Mouse (Mus musculus): ENCODE data around the gene Car11.

Gene Car11

DNA sequence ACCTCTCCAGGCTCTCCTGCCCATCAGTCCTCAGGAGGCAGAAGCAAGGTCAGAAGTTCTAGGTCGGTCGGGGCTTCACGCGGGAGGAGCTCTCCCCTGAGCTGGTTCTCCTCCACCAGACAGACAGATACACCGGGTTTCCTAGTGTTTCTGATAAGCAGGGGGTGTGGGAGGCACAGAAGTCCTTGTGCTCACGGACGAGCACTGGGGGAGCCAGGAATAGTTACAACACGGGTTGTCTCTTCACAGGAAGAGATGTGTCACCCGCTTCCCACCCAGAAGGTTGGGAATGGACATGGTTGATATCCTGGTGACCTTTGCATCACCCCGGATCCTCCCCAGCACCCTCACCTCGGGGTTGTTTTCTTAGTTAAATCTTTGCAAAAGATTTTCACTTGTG, 9.8 kb upstream of the Car11 start:
- no peak for DNase-seq (ENCODE audit: extremely low read depth, low read depth)

DNA sequence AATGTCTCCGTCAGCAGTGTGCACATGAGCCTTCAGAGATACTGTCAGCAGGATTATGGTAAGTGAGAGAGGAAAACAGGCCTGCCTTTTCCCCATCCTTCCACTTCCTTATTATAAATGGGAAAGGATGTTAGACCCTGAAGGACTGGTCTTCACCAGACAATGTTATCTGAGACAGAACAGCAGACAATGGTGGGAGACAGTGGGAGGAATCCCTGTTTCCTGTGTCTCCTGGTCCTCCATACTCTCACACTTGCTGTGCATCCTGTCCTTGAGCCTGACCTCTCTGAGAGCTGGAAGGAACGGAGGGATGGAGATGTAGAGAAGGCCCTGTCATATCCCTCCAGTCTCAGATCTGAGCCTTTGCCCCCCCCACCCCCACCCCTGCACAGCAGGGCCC, 7.3 kb upstream of the Car11 start:
- no peak for DNase-seq (ENCODE audit: extremely low read depth, low read depth)

DNA sequence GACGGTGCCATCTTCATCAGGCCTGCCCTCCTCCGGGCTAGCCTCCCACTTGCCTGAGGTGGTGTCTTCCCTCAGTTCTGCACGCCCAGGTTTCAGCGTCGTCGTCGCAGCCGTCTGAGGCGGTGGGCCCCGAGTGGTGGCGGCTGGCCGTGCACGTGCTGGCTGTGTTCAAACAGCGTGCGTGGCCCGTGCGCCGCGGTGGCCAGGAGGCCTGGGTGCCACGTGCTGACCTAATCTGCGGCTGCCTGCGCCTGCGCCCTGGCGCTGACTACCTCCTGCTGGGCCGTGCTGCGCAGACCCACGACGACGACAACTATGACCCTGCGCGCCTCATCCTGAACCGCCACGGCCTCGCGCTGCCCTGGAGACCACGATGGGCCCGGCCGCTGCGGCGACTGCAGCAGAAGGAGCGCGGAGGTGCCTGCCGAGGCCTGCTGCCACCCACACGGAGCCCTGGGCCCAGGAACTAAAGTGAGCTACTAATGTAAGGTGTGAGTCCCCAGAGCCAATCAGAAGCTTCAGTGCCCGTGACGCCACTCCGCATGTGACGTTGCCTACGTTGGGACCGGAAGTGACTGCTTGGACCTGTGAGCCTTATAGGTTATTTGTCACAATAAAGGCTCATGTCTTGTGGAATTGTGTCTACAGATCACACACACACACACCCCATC, 5.6 kb upstream of the Car11 start, which contains the start of gene Sec1:
Gene Sec1 (minus strand): TSS at position 482 of the 671 bp plus-strand sequence.
- DNase-seq (ENCODE audit: extremely low read depth, low read depth): no peak

DNA sequence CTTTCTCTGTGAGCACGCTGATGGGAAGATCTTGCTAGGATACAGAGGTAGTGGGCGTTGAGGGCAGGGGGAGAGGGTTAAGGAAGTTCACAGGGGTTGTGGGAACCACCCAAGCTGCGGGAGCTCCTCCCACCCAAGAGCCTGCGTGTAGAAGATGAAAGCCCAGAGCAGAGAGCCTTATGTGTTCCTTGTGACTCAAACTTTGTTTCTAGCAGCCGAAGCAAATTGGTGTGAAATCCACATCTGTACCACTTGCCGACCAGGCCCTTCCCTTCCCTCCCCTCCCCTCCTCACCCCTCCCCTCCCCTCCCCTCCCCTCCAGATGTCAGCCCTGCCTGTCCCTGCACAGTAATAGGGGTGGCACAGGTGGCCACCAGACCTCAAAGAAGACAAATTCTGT, 4.5 kb upstream of the Car11 start:
- no peak for DNase-seq (ENCODE audit: extremely low read depth, low read depth)

DNA sequence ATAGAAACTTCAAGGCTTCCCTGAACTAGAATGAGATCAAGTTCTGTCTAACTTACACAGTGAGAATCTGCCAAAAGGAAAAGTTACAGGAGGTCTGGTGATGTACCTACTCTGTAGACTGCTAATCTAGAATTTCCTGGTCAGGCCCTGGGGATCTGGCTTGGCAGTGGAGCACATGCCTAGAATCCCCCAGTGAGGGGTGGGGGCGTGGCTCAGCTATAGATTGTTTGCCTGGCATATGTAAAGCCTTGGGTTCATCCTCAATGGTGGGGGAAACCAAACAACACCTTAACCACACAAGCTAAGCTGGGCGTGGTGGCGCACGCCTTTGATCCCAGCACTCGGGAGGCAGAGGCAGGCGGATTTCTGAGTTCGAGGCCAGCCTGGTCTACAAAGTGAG, 1.7 kb upstream of the Car11 start:
- DNase-seq (ENCODE audit: extremely low read depth, low read depth): no peak

DNA sequence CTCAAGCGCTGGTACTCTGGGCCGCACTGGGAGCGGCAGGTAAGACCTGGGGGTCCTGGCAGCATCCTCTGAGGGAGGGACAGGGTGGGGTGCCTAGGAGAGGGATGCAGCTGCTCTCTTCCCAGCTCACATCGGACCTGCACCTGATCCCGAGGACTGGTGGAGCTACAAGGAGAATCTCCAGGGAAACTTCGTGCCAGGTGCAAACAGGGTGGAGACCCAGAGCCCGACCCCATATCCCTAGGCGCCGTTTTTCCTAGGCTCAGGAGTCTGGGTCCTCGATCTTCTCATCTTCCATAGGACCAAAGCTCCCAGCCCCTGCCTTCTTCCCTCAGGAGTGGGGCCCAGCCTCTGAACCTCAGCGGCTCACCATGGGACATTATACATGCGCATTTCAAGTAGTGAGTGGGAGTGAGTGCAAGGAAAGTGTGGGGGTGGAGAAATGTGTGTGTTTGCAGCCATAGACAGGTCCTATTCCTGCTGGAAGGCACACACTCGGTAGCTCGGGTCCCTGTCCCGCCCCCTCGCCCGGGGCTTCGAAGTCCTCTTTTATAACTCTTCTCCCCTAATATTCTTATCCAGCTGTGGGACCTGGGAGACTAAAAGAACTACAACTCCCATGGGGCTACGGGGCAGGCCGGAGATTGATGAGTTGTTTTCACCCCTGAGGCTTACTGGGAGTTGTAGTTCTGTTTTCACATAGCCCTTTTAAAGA, 815 bp downstream of the Car11 start:
- DNase-seq (ENCODE audit: extremely low read depth, low read depth): peak; percentile 63

DNA sequence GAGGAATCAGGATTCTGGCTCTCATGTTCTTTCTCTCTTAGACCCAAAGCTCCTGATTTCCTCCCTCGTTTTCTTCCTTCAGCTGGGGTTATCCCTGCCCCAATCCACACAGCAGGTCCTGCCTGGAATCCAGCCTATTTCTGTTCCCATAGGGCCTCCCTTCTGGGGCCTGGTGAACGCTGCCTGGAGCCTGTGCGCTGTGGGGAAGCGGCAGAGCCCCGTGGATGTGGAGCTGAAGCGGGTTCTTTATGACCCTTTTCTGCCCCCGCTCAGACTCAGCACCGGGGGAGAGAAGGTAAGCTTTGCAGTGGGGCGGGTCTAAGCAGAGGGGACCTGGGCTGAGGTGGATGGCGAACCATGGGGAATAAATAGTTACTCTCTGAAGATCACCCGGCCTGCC, 1.4 kb downstream of the Car11 start:
- no peak for DNase-seq (ENCODE audit: extremely low read depth, low read depth)

DNA sequence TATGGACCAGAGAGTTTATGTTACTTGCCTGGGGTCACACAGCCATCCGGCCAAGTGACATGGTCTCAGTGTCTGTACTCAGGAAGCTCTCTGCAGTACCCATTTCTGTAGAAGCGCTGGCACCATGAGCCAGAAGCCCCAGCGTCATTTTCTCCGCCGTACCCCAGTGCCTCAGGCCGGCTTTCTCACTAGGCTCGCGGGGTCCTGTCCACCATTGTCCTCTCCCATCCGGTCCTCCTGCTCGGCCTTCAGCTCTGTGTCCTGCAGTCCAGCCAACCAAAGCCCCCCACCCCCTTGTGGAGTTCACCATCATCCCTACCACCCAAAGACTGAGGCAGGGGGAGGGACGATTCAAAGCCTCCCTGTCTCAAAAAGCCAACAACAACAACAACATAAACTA, 2.0 kb downstream of the Car11 start:
- DNase-seq (ENCODE audit: extremely low read depth, low read depth): no peak

DNA sequence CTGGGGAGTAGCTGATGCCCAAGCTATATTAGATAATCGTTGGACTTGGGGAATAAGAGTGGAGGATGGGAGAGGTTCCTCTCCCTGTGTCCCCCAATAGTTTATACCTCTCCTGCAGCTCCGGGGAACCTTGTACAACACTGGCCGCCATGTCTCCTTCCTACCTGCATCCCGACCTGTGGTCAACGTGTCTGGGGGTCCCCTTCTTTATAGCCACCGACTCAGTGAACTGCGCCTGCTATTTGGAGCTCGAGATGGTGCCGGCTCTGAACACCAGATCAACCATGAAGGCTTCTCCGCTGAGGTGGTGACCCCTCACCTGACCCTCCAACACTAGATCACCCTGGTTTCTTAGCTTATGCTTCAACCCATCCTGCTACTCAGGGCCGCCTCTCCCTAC, 2.7 kb downstream of the Car11 start:
- no peak for DNase-seq (ENCODE audit: extremely low read depth, low read depth)

DNA sequence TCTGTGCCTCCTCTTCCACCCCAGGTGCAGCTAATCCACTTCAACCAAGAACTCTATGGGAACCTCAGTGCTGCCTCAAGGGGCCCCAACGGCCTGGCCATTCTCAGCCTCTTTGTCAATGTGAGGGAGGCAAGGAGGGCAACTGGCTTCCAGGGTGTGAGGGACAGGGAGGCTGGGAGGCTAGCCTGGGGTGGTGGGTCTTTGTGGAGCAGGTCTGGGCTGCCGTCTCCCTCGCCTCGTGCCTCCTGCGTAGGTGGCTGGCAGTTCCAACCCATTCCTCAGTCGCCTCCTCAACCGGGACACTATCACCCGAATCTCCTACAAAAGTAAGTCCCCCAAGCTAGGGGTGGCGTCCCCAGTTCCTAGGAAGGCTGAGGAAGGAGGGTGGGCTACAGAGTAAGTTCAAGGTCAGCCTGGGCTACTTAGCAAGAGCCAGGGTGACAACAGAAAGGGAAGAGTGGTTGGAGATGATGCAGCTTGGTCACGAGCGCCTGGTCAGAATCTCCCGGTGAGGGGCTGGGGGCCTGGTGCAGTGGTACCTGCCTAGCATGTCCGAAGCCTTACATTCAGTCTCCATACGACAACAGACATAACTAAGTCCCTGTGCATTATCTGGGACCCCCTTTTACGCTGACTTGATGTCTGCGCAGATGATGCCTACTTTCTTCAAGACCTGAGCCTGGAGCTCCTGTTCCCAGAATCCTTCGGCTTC, 3.3 kb downstream of the Car11 start:
- no peak for DNase-seq (ENCODE audit: extremely low read depth, low read depth)

DNA sequence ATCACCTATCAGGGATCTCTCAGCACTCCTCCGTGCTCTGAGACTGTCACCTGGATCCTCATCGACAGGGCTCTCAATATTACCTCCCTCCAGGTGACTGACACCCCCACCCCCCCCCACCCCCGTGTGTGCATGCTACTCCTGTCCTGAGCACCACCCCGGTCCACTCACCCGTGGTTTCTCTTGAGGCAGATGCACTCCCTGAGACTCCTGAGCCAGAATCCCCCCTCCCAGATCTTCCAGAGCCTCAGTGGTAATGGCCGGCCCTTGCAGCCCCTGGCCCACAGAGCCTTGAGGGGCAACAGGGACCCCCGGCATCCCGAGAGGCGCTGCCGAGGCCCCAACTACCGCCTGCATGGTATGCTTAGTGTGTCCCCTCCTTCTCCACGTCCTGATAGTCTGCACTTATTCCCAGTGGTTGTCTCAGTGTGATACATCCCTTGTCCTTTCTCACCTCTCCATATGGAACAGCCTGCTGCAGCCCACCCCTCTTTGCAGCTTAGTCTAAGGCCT, 3.9 kb downstream of the Car11 start:
- DNase-seq (ENCODE audit: extremely low read depth, low read depth): no peak

DNA sequence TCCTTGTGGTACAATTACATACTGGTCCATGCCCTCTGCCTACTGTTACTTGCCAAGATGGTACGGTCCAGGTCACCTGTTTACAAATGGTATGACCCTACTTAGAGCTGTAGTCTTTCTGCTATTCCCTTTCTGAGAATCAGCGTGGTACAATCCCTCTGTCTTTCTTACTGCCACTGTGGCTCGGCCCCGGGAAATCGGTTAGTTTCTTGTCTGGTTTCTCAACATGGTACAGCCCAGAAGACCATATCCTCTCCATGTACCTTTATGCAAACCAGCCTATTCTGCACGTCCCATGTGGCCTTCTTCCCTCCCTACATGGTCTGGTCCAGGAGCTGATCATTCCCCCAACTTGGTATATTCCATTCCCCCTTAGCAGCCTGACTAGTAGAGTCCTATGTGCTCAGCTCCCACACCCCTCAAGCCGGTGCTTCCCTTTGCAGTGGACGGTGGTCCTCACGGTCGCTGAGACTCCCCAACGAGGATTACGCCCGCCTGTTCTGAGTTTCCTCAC, 4.5 kb downstream of the Car11 start:
- peak; percentile 88 for DNase-seq (ENCODE audit: extremely low read depth, low read depth)

DNA sequence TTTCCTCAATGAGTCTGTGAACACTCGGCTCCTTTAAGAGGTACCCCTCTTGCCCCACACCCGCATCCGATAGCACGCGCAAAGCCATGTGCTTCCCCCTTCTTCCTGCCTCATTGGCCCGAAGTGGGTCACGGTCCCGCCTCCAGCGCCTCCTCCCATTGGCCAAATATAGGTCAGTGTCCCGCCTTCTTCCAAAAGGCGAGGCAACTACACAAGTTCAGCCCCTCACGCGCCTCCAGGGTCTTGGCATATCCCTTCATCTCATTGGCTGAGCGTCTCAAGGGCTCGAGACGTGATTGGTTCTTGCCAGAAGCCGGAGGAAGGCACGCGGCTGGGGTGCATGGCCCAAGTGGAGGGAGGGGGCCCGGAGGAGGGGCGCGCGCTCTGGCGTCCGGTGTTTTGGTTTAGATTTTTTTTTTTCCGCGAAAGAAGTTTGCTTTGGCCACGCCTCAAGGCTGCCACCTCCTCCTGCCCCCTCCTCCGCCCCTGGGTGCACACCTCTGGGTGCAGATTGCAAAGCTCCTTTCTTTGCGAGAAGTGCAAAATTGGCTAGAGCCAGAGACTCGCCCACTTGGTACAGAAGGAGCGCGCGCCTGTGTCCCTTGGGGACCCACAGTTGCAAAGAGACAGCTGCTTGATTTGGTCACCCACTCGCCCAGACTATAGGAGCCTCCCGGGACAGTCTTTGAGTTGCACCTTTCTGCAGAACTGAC, 5.2 kb downstream of the Car11 start, which contains the start of gene Dbp:
Gene Dbp (plus strand): TSS at position 359 of the 713 bp plus-strand sequence.
- DNase-seq (ENCODE audit: extremely low read depth, low read depth): peak; percentile 99

DNA sequence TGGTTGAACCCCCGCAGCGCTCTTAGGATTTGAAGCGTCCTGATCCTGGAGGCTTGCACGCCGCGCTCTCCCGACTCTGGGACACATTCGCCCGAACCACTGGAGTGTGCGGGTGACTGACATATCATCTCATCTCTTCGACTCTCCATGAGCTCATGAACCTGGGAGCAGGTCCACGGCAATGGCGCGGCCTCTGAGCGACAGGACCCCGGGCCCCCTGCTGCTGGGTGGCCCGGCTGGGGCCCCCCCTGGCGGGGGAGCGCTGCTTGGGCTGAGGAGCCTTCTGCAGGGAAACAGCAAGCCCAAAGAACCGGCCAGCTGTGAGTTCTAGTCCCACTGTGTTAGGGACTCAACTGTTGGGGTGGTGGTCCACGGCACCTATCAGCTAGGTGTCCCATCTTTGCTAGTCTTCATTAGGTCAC, 5.8 kb downstream of the Car11 start:
- DNase-seq (ENCODE audit: extremely low read depth, low read depth): no peak

DNA sequence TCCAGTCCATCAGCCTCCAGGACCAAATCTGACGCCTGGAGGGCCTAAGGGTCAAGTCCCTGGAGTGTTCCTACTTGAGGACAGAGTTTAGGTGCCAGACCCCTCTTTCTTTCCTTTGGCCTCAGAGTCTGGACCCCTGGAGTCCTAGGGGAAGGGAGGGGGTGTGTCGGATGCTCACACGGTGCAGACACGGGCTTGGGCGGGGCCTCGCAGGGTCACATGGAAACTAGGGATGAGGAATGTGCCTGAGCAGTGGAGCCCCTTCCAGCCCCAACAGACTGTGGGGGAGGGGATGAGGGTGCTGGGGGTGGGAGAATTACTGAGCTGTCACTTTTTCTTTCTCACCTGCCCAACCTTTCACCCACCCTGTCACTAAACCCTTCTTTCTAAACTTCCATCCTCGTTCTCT, 6.2 kb downstream of the Car11 start:
- peak; percentile 52 for DNase-seq (ENCODE audit: extremely low read depth, low read depth)

DNA sequence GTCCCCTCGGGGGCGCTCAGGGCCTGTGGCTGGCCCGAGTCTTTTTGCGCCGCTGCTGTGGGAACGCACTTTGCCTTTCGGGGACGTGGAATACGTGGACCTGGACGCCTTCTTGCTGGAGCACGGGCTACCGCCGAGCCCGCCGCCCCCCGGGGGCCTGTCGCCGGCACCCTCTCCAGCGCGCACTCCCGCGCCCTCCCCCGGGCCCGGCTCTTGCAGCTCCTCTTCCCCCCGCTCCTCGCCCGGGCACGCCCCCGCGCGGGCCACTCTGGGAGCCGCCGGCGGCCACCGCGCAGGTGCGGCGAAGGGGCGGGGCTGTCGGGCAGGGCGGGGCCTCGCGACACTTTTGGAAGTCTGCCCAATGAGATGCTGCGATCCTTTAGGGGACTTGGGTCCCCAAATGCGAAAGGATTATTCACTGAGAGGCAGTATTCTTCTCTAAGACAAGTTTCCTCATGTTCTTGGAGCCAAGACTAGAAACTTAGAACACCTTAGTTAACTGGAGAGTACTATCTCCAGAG, 7.1 kb downstream of the Car11 start:
- peak; percentile 61 for DNase-seq (ENCODE audit: extremely low read depth, low read depth)

DNA sequence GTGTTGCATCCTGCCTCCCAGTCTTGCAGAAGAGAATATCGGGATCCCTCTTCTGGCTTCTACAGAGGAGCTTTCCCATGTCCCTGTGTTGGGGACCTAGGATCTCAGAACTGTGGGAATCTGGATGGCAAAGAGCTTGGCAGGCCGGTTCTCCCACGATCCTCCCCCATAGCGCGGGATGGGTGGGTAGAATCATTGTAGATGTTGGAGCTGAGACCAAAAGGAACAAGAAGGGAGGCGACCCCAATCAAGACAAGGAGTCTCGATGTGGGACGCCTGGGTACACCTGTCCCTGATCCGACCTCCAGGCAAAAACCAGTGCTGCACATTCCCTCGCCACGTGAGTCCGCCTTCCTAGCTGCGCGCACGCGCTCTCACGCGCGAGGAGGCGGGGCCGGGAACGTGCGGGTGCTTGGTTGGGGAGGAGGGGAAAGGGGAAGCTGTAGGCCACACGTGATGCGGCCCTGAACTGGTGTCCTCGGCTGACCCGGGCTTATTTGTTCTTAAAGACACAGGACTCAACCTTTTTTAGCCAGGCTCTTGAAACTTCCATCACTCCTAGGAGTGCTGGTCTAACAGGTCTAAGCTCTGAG, 7.8 kb downstream of the Car11 start:
- peak; percentile 88 for DNase-seq (ENCODE audit: extremely low read depth, low read depth)

DNA sequence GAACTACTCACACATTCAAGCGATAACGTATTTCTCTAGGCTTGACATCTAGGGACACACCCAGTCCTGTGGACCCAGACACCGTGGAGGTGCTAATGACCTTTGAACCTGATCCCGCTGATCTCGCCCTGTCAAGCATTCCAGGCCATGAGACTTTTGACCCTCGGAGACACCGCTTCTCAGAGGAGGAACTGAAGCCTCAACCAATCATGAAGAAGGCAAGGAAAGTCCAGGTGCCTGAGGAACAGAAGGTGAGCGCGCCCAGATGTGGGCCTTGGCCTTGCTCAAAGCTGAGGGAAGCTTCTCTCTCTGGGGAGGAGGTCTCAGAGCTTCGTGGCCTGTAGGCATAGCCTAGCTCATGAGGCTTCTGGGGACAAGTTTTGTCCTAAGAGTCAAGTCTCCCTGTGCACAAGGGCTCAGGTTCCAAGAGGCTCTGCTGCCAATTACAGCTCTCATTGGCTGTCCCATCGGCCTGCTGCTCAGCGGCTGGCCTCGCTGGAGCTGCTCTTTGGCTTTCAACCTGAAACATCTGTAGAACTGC, 8.6 kb downstream of the Car11 start:
- DNase-seq (ENCODE audit: extremely low read depth, low read depth): peak; percentile 32

DNA sequence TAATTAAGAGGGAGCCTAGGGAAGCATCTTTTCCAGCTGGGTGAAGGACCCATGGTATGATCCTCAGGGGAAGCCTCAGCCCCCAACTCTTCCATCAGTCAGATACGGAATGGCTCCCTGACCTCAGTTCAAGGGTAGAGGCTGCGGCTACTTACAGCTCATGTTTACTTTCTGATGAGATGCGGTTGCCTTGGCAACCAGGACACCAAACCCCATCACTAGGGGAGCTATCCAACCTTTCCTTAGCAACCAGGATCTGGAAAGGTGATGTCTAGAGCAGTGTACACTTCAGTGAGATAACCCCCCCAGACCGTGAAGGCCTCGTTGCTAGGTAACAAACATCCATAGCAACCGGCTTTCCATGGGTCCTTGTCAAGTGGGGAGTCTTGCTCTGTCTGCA, 9.4 kb downstream of the Car11 start:
- DNase-seq (ENCODE audit: extremely low read depth, low read depth): no peak

DNA sequence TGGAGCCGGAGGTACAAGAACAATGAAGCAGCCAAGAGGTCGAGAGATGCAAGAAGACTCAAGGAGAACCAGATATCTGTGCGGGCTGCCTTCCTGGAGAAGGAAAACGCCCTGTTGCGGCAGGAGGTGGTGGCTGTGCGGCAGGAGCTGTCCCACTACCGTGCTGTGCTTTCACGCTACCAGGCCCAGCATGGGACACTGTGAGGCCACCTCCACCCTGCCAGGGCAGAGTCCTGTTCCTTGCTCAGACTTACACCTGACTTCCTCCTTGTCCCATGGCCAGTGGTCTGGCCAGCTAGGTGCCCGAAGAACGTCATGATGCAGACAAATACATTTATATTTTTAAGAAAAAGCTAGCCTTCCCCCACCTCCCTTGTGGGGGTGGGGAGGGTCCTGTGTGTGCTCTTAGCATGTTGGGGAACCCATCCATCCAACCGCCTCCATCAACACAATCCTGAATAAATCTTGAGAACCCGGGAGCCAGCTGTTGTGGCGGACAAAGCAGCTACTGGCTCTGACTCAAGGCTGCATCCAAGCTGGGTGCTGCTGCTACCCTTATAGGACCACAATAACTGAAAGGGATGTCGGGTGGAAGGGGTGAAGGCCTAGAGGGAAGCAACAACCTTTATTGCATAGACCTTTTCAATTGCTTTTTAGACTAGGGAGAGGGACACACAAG, 10.2 kb downstream of the Car11 start:
- no peak for DNase-seq (ENCODE audit: extremely low read depth, low read depth)

All from MEL-GATA-1-ER (cell line).